Mouse (Mus musculus): ENCODE measurements around the gene Bhlha15.

Gene Bhlha15

DNA sequence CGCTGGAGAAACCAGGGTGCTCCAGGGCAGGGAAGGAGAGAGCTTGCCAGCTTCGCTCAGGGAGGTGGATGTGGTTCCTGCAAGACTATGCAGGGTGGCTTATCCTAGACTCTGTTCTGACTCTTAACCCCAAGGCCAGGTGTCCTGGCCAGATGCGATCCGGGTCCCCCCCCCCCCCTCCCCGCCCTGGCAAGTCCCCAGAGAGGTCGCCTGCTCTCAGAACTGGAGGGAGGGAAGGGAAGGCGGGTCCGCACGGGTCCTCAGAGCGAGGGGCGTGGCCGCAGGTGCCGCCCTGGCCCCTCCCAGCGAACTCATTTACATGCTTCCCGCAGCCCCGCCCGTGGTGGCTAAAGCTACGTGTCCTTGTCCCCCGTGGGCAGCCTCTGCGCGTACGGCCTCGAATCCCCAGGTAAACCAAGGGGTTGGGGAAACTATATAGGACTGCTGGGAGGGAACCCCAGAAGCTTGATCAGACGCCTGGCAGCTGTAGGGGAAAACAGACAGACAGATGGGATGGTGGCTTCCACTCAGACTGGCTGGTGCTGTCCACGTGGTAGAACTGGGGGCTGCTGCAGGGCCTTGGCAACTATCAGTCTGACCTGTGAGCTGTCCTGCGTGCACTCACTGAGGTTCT is at the start of gene Bhlha15:
Gene Bhlha15 (plus strand): TSS at position 337 of the 634 bp plus-strand sequence.
- DNase-seq (ENCODE audit: low read depth, low spot score) = peak; percentile 74

DNA sequence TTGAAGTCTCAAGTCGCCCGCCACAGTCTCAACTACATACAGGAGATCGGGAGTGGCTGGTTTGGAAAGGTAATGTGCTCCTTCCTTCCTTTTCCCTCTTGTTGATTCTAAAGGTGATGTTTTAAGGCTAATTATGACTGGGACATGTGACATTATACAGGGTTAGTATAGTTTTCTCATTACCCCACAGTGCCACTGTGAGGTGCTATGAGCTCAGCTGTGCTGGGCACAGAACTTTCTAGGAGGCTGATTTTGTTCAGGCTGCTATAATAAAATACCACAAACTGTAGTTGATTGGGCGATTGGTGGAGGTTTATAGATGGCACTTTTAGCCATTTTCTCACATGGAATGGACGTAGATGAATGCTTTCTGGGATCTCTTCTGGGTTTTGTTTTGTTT is 46.6 kb upstream of the Bhlha15 start:
- no peak for DNase-seq (ENCODE audit: low read depth, low spot score)

DNA sequence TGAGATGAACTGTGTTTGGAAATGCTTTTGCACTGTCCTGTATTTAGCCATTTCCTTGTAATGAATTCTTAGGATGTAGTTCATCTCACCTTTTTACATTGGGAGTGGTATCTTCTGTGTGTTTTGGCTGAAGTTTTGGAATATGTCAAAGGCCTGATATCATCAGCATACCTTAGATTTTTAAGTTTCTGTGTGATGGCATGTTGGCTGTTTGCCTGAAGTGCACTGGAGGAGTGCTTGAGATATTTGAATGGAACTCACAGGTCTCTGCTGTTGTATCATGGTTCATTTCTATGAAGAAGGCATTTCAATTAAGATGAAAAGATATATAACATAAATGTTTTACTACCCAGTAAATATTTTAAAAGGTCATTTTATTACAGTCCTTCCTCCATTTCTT is 43.2 kb upstream of the Bhlha15 start:
- DNase-seq (ENCODE audit: low read depth, low spot score) = no peak

GRCm38 (mm10) chr5:144149530-144149929 is 40.6 kb upstream of the Bhlha15 start:
- DNase-seq (ENCODE audit: low read depth, low spot score) = no peak

GRCm38 (mm10) chr5:144151270-144151669 is 38.8 kb upstream of the Bhlha15 start:
- DNase-seq (ENCODE audit: low read depth, low spot score) = no peak

DNA sequence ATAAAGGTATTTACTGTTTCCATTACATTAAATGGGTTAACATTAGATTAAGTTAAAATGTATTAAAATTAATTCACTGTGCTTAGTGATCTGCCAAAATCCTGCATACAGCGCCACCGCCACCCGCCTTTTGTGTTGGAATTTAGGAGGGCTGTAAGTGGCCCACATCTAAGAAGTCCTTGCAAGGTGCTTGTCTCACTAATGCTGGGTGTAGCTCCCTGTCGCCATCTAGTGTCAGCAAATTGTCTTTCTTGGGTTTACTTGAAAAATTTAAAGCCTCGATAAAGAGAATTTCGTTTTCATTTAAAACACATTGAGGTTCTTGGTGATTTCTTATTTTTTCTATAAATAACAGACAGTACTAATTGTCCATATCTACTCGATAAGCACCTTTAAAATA is 35.6 kb upstream of the Bhlha15 start:
- DNase-seq (ENCODE audit: low read depth, low spot score) = peak; percentile 81

DNA sequence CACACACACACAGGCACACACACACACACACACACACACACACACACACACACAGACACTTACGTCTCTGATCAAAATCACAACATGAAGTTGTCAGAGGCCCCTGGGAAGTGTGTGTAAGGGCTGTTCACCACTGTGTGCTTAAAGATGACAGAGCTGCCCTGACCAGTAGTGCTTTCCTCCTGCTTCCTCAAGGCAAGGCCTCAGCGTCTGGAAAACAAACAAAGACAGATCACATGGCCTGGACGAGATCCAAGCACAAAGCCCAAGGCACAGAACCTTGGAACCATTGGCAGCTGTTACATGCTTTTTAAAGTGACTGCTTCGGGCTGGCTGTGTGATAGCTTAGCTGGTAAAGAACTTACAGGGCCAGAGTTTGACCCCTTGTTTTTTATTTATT is 31.5 kb upstream of the Bhlha15 start:
- DNase-seq (ENCODE audit: low read depth, low spot score) = no peak

DNA sequence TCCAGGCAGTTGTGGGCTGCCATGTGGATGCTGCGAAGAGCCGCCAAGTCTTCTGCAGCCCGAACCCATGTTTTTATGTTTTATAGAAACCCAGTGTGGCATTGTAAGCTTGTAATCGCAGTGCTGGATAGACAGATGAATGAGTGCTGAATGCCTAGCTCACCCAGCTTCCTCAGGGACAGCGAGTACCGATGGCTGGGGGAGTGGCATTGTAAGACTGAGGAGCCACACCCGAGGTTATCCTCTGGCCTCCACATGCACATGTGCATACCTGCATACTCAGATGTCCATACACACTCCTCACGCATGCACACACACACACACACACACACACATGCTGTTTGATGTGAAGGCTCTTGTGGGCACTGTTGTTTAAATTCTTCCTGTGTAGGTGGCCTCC is 30.9 kb upstream of the Bhlha15 start:
- DNase-seq (ENCODE audit: low read depth, low spot score) = peak; percentile 25

DNA sequence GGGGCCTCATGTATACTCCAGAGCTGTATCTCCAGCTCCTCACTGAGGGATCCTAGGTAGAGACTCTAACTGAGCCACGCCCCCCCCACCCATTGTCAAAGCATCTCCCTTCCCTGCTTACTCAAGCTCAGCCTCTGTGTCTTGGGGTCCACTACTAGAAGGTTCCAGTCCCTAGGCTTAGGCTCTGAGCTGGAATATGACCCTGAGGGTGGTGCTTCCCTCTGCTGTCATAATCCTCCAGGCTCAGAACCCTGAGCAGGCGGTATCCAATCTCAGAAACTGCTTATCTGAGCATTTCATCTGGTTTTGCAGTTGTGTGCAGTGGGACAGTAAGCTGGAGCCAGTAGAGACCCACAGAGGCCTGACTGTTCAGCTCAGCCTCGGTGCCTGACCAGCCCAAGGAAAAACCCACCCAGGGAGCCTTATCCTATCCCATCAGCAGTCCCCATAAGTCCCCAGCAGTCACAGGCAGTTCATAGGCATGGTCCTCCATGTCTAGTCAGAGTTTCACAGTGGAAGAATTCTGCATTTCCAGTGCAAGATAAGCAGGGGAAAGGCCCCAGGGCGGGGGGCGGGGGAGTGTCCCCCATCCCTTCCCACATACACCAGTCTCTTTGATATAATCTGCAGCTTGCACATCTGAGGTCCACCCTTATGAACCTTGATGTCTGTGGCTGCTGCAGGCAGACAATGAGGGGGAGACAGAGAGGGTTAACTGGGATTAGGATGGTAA is 27.8 kb upstream of the Bhlha15 start:
- DNase-seq (ENCODE audit: low read depth, low spot score) = no peak

DNA sequence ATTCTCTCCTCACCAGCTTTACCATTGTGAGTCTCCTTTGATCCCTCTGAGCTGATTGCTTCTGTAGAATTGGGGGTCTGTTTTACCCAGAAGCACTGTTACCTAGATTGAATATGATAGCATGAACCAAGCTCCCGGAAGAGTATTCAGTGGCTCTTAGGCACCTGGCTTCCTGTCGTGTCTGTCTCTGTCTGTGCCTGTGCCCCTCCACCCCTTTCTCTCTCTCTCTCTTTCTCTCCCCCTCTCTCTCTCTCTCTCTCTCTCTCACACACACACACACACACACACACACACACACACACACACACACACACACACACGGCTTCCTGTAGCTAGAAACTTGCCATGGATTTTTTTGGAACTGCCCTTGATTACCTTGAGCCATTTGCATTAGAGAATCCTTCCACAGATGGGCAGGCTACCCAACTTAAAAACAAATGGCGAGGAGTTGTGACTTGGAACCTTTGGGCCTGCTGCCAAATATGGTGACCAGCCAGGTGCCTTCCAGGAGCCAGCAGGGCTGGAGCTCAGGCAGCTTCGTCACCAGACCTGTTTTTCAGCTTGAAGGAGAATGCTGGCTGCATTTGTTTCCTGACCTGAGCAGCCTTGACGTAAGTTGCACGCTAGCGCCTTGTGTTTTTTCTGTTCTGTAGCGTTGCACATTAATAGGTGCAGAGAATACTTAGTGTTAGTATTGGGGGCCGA is 27.1 kb upstream of the Bhlha15 start:
- no peak for DNase-seq (ENCODE audit: low read depth, low spot score)

GRCm38 (mm10) chr5:144165756-144166155 is 24.3 kb upstream of the Bhlha15 start:
- no peak for DNase-seq (ENCODE audit: low read depth, low spot score)

DNA sequence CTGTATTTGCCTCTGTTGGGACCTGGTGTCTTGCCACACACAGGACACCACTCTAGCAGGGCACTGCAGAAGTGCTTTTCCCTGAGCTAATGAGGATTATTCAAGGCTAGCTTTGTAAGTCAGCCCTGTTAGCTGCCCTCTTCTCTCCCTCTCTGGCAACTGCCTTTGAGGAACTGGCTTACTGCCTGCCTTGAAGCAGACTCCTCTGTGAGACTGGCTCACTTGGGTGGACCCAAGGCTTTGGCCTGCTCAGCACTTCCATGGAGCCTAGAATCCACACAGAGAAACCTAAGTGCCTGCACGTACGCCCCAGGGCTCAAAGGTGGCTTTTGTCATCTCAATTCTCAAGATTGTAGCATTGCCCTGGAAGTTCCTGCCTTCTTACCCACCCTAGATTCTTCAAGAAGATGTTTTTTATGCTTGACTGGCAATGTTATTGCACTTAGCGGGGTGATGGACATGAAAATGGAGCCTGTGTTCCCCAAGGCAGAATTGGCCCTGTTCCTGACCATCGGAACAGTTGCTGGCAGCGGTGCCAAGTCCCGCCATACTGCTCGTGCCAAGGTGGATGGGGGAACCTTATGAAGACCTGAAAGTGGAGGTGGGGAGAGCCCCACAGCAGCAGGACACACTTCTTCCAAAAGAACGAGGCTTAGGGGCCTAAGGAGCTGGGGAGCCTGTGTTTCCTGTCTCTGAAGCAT is 20.7 kb upstream of the Bhlha15 start:
- no peak for DNase-seq (ENCODE audit: low read depth, low spot score)

DNA sequence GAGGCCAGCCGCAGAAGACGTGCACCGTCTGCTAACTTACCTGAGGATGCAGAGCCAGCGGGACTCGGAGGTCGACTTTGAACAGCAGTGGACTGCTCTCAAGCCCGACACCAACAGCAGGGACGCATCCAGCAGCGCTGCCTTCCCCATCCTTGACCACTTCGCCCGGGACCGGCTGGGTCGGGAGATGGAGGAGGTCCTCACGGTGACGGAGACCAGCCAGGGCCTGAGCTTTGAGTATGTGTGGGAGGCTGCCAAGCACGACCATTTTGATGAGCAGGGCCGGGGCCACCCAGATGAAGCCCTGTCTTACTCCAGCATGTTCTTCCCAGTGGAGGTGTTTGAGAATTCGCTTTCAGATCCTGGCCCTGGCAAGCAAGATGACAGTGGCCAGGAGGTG is 16.4 kb upstream of the Bhlha15 start:
- no peak for DNase-seq (ENCODE audit: low read depth, low spot score)

DNA sequence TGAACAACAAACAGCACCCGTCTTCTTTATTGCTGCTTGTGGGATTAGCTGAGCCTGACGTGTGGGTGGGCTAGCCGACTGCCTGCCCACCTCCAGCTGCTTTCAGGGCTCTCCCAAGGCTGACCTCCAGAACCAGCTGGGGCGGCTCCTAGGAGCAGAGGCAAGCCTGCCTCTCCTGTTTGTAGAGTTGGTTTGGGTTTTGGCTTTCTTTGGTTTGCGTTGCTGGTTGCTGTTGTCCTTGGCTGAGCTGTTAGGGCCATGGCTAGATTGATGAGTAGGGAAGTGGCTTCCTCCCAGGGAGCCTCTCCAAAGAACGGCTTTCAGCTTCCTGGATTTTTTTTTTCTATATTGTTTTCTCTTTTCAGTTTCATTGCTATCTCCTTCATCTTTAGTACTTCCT is 11.9 kb upstream of the Bhlha15 start:
- no peak for DNase-seq (ENCODE audit: low read depth, low spot score)

GRCm38 (mm10) chr5:144181249-144181648 is 8.8 kb upstream of the Bhlha15 start:
- no peak for DNase-seq (ENCODE audit: low read depth, low spot score)

- DNase-seq (ENCODE audit: low read depth, low spot score) = peak; percentile 54
These were observed 7.4 kb upstream of the Bhlha15 start for GRCm38 (mm10) chr5:144182542-144183247.

GRCm38 (mm10) chr5:144183248-144183559 is 6.9 kb upstream of the Bhlha15 start:
- DNase-seq (ENCODE audit: low read depth, low spot score) = peak; percentile 71

DNA sequence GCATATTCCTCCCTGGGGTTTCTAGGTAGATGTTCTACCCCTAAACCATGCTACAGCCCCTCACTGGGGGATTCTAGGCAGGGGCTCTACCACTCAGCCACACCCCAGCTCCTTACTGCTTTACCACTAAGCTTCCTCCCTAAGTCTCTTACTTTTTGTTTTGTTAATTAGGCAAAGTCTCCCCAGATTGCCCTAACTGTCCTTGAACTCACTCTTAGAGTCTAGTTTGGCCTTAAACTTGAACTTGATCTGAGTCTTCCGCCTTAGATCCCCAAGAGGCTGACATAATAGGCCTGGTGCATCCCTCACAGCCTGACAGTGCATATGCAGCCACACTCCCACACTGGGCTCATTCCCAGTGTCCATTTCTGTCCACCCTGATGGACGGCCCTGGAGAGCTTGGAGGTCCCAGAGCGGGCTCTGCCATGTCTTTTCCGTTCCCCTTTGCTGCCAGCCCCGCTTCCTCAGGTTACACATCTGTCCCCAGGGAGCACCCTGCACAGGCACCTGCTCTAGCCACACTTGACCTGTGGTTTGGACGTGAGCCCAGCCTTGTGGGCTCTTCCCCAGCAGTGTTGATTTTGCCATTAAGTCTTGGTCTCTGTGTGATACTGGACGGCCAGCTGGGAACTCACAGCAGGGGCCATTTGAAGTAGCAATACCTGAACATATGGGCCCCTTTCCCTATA is 6.3 kb upstream of the Bhlha15 start:
- peak; percentile 92 for DNase-seq (ENCODE audit: low read depth, low spot score)

DNA sequence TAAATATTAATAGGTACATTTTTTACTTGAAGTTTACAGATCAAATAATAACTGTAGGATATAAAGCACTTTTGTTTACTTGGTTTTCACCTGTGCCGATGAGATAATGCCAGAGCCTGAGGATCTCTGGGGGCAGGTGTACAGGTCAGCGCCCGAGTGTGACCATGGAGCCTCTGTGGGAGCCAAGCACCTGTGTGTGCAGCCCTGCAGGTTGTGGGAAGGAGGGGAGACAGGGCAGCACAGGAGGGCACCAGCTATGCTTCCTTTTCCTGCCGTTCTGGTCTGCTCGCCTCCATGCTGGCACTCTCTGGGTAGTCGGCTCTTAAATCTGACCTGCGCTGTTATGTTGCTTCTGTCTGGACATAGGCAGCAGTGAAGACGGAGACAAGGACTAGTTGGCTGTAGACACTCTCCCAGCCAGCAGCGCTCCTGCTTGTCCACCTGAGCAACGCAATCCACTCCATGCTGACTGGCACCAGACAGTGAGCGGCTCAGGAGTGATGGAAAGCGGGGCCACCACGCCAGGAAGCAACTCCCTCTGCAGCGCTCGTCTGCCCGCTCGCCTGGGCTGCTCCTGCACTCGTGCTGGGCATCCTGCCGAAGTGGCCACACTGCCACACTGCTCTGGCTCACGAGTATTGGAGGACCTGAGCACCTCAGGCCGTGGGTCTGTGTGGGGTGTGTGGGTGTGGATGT is 5.6 kb upstream of the Bhlha15 start:
- no peak for DNase-seq (ENCODE audit: low read depth, low spot score)

GRCm38 (mm10) chr5:144188422-144188821 is 1.7 kb upstream of the Bhlha15 start:
- DNase-seq (ENCODE audit: low read depth, low spot score) = no peak

DNA sequence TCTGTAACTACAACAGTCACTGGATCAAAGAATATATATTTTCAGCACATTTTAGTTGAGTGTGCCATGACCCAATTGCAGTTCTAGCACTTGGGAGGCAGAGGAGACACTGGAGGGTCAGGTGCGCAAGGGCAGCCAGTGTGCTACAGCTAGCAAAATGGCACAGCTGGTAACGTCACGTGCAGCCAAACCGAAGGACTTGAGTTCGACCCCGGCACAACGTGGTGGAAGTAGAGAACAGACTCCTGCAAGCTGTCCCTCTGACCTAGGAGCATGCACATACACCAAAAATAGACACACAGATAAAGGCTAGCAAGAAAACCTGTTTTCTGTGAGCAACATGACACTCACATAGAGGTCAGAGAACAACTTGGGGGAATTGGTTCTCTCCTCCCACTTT is 759 bp upstream of the Bhlha15 start:
- DNase-seq (ENCODE audit: low read depth, low spot score) = no peak
